Mouse (Mus musculus) ES-E14 (cell line): ENCODE data around the gene Tent4a. TPM values are rescaled to one million over a fixed set of nuclear protein-coding genes. Genes with fewer than 3 reads are reported as not detected.

Experiments used
- DNase-seq: peaks from one replicate; pipeline ENCODE4 v3.0.0-alpha.2; 2013; ENCODE audit warnings: low read depth, low spot score
- H3K27ac ChIP-seq: 2 replicates; pipeline ENCODE4 v1.5.1; 2012; ENCODE audit warnings: low read depth, mild to moderate bottlenecking, low read length, moderate library complexity, mixed read lengths; ENCODE audit not compliant: poor library complexity, insufficient read depth, severe bottlenecking
- H3K36me3 ChIP-seq: 2 replicates; pipeline ENCODE4 v1.6.1; 2012; ENCODE audit warnings: mild to moderate bottlenecking, low read length, moderate library complexity, mixed read lengths; ENCODE audit not compliant: control insufficient read depth, poor library complexity, insufficient read depth, severe bottlenecking
- H3K4me1 ChIP-seq, 2 experiments: fragments of 150-350 bp in 1 of 2; sonication (generic) in 1 of 2; 2 replicates each; pipeline ENCODE4 v1.6.1; 2012; ENCODE audit warnings: low read length in 2 of 2, mild to moderate bottlenecking in 1 of 2, mixed read lengths in 1 of 2; ENCODE audit not compliant: control insufficient read depth in 2 of 2, insufficient read depth in 2 of 2, poor library complexity in 1 of 2
- H3K4me3 ChIP-seq, 2 experiments: fragments of 150-350 bp in 1 of 2; sonication (generic) in 1 of 2; 2 replicates each; pipeline ENCODE4 v1.5.1; 2012; ENCODE audit warnings: low read length in 2 of 2, low read depth in 1 of 2, mild to moderate bottlenecking in 1 of 2, mixed read lengths in 1 of 2; ENCODE audit not compliant: insufficient read depth in 1 of 2, poor library complexity in 1 of 2, severe bottlenecking in 1 of 2
- H3K9ac ChIP-seq: 2 replicates; pipeline ENCODE4 v1.6.1; 2012; ENCODE audit warnings: low read depth, mild to moderate bottlenecking, low read length, mixed read lengths; ENCODE audit not compliant: poor library complexity, insufficient read depth, severe bottlenecking
- H3K9me3 ChIP-seq: fragments of 150-350 bp; sonication (generic); 2 replicates; pipeline ENCODE4 v1.6.1; 2012; ENCODE audit warnings: low read depth, mild to moderate bottlenecking, low read length; ENCODE audit not compliant: control insufficient read depth, insufficient read depth
- CHD2 ChIP-seq: IDR thresholded peaks from 2 replicates; pipeline ENCODE4 v1.6.1; 2014; ENCODE audit warnings: mild to moderate bottlenecking, low read depth, low read length, inconsistent platforms
- HCFC1 ChIP-seq: IDR thresholded peaks from 2 replicates; pipeline ENCODE4 v1.6.1; 2012; ENCODE audit warnings: low read length, inconsistent platforms, borderline replicate concordance; ENCODE audit not compliant: insufficient read depth
- MAFK ChIP-seq: IDR thresholded peaks from 2 replicates; pipeline ENCODE4 v1.6.1; 2014; ENCODE audit warnings: mild to moderate bottlenecking, low read depth, low read length, inconsistent platforms; ENCODE audit not compliant: insufficient read depth
- ZC3H11A ChIP-seq: IDR thresholded peaks from 2 replicates; pipeline ENCODE4 v1.6.1; 2012; ENCODE audit warnings: low read depth, mild to moderate bottlenecking, inconsistent platforms, low read length, borderline replicate concordance
- ZNF384 ChIP-seq: IDR thresholded peaks from 2 replicates; pipeline ENCODE4 v1.6.1; 2012; ENCODE audit warnings: low read depth, low read length, inconsistent platforms
- in situ Hi-C, 2 experiments: fragments of 600-800 bp; cut with MboI; formaldehyde crosslinking; loops; one replicate each; pipeline ENCODE4 v1.15.1; 2025; ENCODE audit warnings: low sequenced_read_pairs in 2 of 2, inconsistent platforms in 1 of 2; ENCODE audit not compliant: unreplicated experiment in 2 of 2
- total RNA-seq: library from RNA; depleted of rRNA; stranded (reverse); fragments of 300-350 nt; gene quantifications from 2 replicates; pipeline ENCODE4 v1.2.3, GENCODE M21; 2012

The Tent4a gene
- total RNA-seq, 1 experiment: 20.0 TPM

- H3K9ac ChIP-seq: no peak overlapping the region
- H3K27ac ChIP-seq: no peak overlapping the region
- H3K4me1 ChIP-seq: peaks cover 0 to 8% of the 10 kb centered on the region in 2 experiments; a peak in 1 of 4 replicates
- TF ChIP-seq ZC3H11A (no peak), ZNF384 (no peak)
- H3K9me3 ChIP-seq: no peaks in the 10 kb centered on the region
- no peak overlapping the region for H3K4me3 ChIP-seq
- no peak for DNase-seq
- in situ Hi-C loops: no loop called here
- H3K36me3 ChIP-seq: no peaks in the 10 kb centered on the region
Observed at GRCm38 (mm10) chr13:69556728-69557127, 22.3 kb upstream of the Tent4a start.

DNA sequence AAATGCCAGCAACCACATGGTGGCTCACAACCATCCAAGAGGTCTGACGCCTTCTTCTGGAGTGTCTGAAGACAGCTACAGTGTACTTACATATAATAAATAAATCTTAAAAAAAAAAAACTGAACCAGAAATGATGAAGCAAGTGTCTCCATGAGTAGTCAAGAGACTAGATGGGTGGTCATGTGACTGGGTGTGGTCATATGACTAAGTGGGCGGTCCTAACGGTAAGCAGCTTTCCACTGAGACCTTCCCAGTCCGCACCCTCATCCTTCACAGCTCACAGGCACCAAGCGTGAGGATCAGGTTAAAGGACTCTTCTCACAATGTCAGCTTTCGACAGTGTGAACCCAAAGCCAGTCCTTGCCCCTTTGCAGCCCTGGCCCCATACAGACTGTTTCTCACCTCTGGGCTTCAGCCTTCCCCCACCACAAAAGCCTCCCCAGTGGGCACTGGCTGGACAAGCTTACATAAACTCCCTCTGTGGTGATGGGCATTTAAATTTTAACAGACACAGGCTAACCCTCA is 21.6 kb upstream of the Tent4a start:
- no peaks in the 10 kb centered on the region for H3K9me3 ChIP-seq
- no peak overlapping the region for H3K4me3 ChIP-seq
- no peak for DNase-seq
- no peak overlapping the region for H3K27ac ChIP-seq
- H3K4me1 ChIP-seq: peaks cover 0 to 8% of the 10 kb centered on the region in 2 experiments; a peak in 1 of 4 replicates
- in situ Hi-C loops: no loop called here
- no peaks in the 10 kb centered on the region for H3K36me3 ChIP-seq
- H3K9ac ChIP-seq: no peak overlapping the region
- no peak for TF ChIP-seq MAFK
- no peak for TF ChIP-seq ZC3H11A
- TF ChIP-seq HCFC1: no peak
- TF ChIP-seq ZNF384: no peak
- TF ChIP-seq CHD2: no peak

DNA sequence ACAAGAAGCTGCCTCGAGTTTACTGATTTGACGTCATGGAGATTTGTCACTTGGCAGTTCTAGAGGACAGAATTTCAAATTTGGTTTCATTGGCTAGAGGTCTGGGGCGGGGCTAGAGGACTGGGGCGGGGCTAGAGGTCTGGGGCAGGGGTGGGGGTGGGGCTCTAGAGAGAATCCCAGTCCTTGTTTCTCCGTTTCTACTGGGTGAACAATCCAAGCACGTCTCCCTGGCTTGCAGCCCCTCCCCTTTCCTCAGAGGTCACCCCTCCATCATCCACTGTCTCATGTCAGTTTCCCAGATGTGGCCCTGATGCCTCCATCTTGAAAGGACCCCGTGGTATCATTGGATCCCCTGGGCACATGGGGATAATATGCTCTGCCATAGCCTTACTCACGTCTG is 20.6 kb upstream of the Tent4a start:
- Histone ChIP-seq H3K4me3 (no peak overlapping the region), H3K27ac (no peak overlapping the region), H3K9ac (no peak overlapping the region), H3K4me1 (peaks cover 0 to 8% of the 10 kb centered on the region in 2 experiments; a peak in 1 of 4 replicates), H3K36me3 (no peaks in the 10 kb centered on the region), H3K9me3 (no peaks in the 10 kb centered on the region)
- no peak for DNase-seq
- in situ Hi-C loops: no loop called here
- TF ChIP-seq MAFK (no peak), HCFC1 (no peak), ZNF384 (no peak), CHD2 (no peak)

GRCm38 (mm10) chr13:69554255-69554654 is 19.8 kb upstream of the Tent4a start:
- H3K27ac ChIP-seq: no peak overlapping the region
- DNase-seq: no peak
- TF ChIP-seq HCFC1 (no peak), MAFK (no peak), ZC3H11A (no peak), ZNF384 (no peak), CHD2 (no peak)
- peaks cover 0 to 8% of the 10 kb centered on the region in 2 experiments; a peak in 1 of 4 replicates for H3K4me1 ChIP-seq
- no peak overlapping the region for H3K9ac ChIP-seq
- no peaks in the 10 kb centered on the region for H3K9me3 ChIP-seq
- H3K4me3 ChIP-seq: no peak overlapping the region
- in situ Hi-C loops: no loop called here
- H3K36me3 ChIP-seq: no peaks in the 10 kb centered on the region

GRCm38 (mm10) chr13:69553024-69553423 is 18.6 kb upstream of the Tent4a start:
- no peaks in the 10 kb centered on the region for H3K36me3 ChIP-seq
- TF ChIP-seq HCFC1 (no peak), ZC3H11A (0 out of 2 replicates have a peak, but pooled peaks have one; percentile 3)
- peaks cover 0 to 8% of the 10 kb centered on the region in 2 experiments; a peak in 1 of 4 replicates for H3K4me1 ChIP-seq
- DNase-seq: no peak
- in situ Hi-C loops: no loop called here
- no peak overlapping the region for H3K9ac ChIP-seq
- H3K27ac ChIP-seq: no peak overlapping the region
- no peak overlapping the region for H3K4me3 ChIP-seq
- H3K9me3 ChIP-seq: no peaks in the 10 kb centered on the region
